Mouse (Mus musculus) heart, embryonic 16.5 days (tissue): ENCODE measurements around the gene Zbtb9. TPM values are rescaled to one million over a fixed set of nuclear protein-coding genes. Genes with fewer than 3 reads are reported as not detected.
"Not testable (repeated sequence)": the region's sequence is repeated elsewhere in the genome, so short reads cannot be mapped to it uniquely, and the experiment has no call there.

Experiments
- ATAC-seq: fragments of 200-750 bp; cut with Nextera tagmentation; replicated peaks from 2 replicates; pipeline ENCODE4 v1.8.0; 2017; ENCODE audit warnings: moderate number of reproducible peaks; ENCODE audit not compliant: insufficient read depth, low FRiP score; ENCODE audit errors: extremely low read depth
- H3K27ac ChIP-seq: fragments of 300-500 bp; sonication (generic); 2 replicates; pipeline ENCODE4 v1.5.1; 2014; ENCODE audit warnings: mild to moderate bottlenecking, low read length, control low read depth, moderate library complexity
- H3K27me3 ChIP-seq: fragments of 300-500 bp; sonication (generic); 2 replicates; pipeline ENCODE4 v1.6.1; 2014; ENCODE audit warnings: low read length, mixed read lengths; ENCODE audit not compliant: control insufficient read depth, insufficient read depth
- H3K36me3 ChIP-seq: fragments of 300-500 bp; sonication (generic); 2 replicates; pipeline ENCODE4 v1.6.1; 2014; ENCODE audit not compliant: control insufficient read depth, insufficient read depth
- H3K4me1 ChIP-seq: fragments of 300-500 bp; sonication (generic); 2 replicates; pipeline ENCODE4 v1.6.1; 2014; ENCODE audit warnings: low read length, mixed read lengths; ENCODE audit not compliant: control insufficient read depth, insufficient read depth
- H3K4me2 ChIP-seq: fragments of 300-500 bp; sonication (generic); 2 replicates; pipeline ENCODE4 v1.6.1; 2014; ENCODE audit warnings: low read depth, mild to moderate bottlenecking, control low read depth, low read length
- H3K4me3 ChIP-seq: fragments of 300-500 bp; sonication (generic); 2 replicates; pipeline ENCODE4 v1.5.1; 2014; ENCODE audit warnings: mild to moderate bottlenecking, control low read depth, low read length
- H3K9ac ChIP-seq: fragments of 300-500 bp; sonication (generic); 2 replicates; pipeline ENCODE4 v1.6.1; 2014; ENCODE audit warnings: low read length, control low read depth
- H3K9me3 ChIP-seq: fragments of 300-500 bp; sonication (generic); replicated peaks from 2 replicates; pipeline ENCODE4 v1.6.1; 2016; ENCODE audit warnings: low read length; ENCODE audit not compliant: control insufficient read depth
- WGBS: fragments of 180-500 bp; shearing (Covaris S2); extraction: QIAGEN DNeasy Blood & Tissue Kit; methylation state at CpG from one replicate; pipeline ENCODE4 v1.1.7; 2014; 5-methylcytosine and 5-hydroxymethylcytosine counted together
- polyA plus RNA-seq: library from polyadenylated mRNA; unstranded; fragments of >200 nt; fragmentation: Nextera tagmentation; extraction: Ambion mirVana; gene quantifications from 2 replicates; pipeline ENCODE4 v1.2.1, GENCODE M21; 2015

Gene Zbtb9
- polyA plus RNA-seq, 1 experiment from 2014 or later, result 12.0 TPM

DNA sequence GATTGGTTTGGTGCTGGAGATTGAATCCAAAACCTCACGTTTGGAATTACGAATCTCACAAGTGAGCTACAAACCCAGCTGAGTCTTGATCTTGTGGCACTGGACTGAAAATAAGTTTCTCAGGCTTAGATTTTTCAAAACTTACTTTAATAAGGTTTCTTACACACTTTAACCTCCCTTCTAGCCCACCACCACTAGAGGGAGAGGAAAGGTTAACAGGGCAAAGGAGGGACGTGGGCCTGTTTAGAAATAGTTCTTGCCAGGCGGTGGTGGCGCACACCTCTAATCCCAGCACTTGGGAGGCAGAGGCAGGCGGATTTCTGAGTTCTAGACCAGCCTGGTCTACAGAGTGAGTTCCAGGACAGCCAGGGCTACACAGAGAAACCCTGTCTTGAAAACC lies 4.4 kb downstream of the Zbtb9 start:
- H3K9me3 ChIP-seq, H3K27me3 ChIP-seq, H3K27ac ChIP-seq, H3K4me3 ChIP-seq, H3K9ac ChIP-seq, H3K4me2 ChIP-seq, ATAC-seq: not testable (repeated sequence)
- Histone ChIP-seq H3K4me1 (peaks cover 22% of the 10 kb centered on the region), H3K36me3 (peaks cover 33% of the 10 kb centered on the region)
- WGBS, result 84% methylated on average over 6 of the region's 6 CpGs

DNA sequence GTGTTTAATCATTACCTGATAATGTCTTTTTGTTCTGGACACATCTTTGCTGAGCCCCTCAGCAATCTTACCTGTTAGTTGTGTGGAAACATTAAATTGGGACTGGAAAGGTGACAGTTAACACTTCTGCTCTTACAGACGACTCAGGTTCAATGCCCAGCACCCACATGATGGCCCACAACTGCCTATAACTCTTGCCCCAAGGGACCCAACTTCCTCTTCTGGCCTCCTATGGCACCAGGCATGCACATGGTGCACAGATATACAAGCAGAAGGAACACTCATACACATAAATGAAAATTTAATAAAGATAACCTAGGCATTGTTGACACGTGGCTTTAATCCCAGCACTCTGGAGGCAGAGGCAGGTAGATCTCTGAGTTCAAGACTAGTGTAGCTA lies 6.5 kb downstream of the Zbtb9 start:
- no peak overlapping the region for H3K9ac ChIP-seq
- ATAC-seq, result no peak
- no peaks in the 10 kb centered on the region for H3K27me3 ChIP-seq
- peaks cover 13% of the 10 kb centered on the region for H3K4me1 ChIP-seq
- peaks cover 32% of the 10 kb centered on the region for H3K36me3 ChIP-seq
- no peak overlapping the region for H3K4me2 ChIP-seq
- H3K27ac ChIP-seq, result no peak overlapping the region
- H3K9me3 ChIP-seq, result no peaks in the 10 kb centered on the region
- 62% methylated on average over 2 of the region's 2 CpGs for WGBS
- no peak overlapping the region for H3K4me3 ChIP-seq

DNA sequence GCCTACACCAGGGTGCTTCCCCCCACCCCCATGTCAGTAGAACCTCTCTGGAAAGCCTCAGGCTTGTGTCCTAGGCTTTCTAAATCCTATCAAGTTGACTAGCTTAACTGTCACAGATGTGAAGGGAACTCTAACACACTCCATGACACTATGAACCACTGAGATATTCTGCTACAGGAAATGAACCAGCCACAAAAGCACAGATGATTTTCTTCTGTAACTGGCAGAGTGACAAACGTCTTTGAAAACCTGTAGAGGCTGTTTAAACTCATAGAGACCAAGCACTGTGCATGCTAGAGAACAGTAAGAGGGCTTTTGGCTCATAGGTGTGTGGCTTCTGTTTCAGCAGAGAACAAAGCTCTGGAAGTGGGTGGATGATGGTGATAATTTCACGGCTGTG lies 8.1 kb downstream of the Zbtb9 start:
- Histone ChIP-seq H3K27ac (peak overlapping the region; percentile 30; the same call in 1 of the 2 replicates), H3K4me2 (no peak overlapping the region), H3K9me3 (no peaks in the 10 kb centered on the region), H3K4me3 (no peak overlapping the region), H3K36me3 (peaks cover 16% of the 10 kb centered on the region), H3K27me3 (no peaks in the 10 kb centered on the region), H3K4me1 (0 out of 2 replicates have a peak, but pooled peaks cover 6% of the 10 kb centered on the region), H3K9ac (no peak overlapping the region)
- ATAC-seq, result no peak; the same call in 1 of the 2 replicates
- 50% methylated on average over 2 of the region's 2 CpGs for WGBS

DNA sequence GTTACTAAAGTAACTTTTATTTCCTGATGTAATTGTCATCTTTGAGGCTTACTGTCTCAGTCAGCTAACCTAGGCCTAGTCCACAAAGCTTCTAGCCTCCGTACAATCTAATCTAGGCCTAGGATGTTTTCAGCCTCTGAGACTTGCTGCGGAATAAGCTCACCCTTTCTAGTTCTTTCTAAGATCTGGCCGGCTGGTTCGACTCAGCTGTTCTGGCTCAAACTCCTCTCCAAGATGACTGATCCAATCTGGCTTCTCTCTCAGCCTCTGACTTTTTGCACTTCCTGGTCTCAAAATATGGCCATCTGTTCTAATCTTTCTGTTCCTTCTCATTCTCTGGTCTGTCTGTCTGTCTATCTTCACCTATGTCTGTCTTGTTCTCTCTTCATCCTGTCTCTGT lies 10.4 kb downstream of the Zbtb9 start:
- H3K27ac ChIP-seq, result no peak overlapping the region
- no peaks in the 10 kb centered on the region for H3K27me3 ChIP-seq
- H3K36me3 ChIP-seq, result peaks cover 4% of the 10 kb centered on the region; the same call in 1 of the 2 replicates
- no peak for ATAC-seq
- no peaks in the 10 kb centered on the region for H3K9me3 ChIP-seq
- no peak overlapping the region for H3K9ac ChIP-seq
- WGBS, result 78% methylated on average over 4 of the region's 4 CpGs
- H3K4me1 ChIP-seq, result 0 out of 2 replicates have a peak, but pooled peaks cover 6% of the 10 kb centered on the region
- no peak overlapping the region for H3K4me2 ChIP-seq
- H3K4me3 ChIP-seq, result no peak overlapping the region

DNA sequence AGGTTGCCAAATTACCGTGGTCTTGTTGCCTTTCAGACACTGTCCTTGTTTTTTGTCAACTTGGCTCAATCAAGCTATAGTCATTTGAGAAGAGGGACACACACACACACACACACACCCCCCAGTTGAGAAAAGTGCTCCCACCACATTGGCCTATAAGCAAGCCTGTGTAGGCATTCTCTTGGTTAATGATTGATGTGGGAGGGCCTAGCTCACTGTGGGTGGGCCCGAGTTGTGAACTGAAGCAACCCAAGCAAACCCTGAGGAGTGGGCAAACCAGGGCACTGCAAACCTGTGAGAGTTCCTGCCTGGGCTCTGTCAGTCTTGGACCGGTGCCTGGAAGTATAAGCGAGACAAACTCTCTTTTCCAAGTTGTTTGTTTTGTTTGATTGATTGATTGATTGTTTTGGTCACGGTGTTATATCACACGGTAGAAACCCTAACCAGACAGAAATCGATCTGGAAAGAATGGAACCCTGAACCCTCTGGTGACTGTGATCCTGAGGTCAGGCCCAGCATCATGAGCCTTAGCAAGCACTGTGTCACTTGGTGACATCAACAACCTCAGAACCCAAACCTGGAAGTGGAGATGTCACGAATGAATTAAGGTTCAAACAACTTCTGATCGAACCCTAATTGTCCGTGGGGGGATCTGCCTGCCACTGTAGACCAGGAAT lies 12.7 kb downstream of the Zbtb9 start:
- 76% methylated on average over 10 of the region's 10 CpGs for WGBS
- Histone ChIP-seq H3K27me3 (no peaks in the 10 kb centered on the region), H3K27ac (no peak overlapping the region), H3K36me3 (no peaks in the 10 kb centered on the region), H3K4me3 (no peak overlapping the region), H3K9me3 (no peaks in the 10 kb centered on the region), H3K4me2 (no peak overlapping the region), H3K4me1 (0 out of 2 replicates have a peak, but pooled peaks cover 4% of the 10 kb centered on the region), H3K9ac (no peak overlapping the region)
- no peak for ATAC-seq

DNA sequence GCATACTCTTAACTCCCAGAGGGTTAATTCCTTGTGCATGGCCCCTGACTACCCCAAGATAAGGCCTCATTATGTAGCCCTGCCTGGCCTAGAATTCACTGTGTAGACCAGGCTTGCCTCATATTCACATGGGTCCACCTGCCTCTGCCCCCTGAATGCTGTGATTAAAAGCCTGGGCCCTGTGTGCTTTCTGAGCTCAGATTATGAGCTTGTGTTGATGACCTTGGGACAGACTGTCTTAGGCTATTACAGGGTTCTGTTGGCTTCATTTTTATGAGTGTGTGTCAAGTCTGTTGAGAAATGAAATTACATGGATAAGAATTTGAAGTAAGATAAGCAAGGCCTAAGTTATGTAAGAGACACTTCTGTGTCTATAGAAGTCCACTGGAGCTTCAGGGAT lies 17.6 kb downstream of the Zbtb9 start:
- Histone ChIP-seq H3K27ac (no peak overlapping the region), H3K4me1 (peaks cover 9% of the 10 kb centered on the region), H3K36me3 (no peaks in the 10 kb centered on the region), H3K4me2 (no peak overlapping the region), H3K9ac (no peak overlapping the region), H3K27me3 (no peaks in the 10 kb centered on the region), H3K9me3 (no peaks in the 10 kb centered on the region), H3K4me3 (no peak overlapping the region)
- ATAC-seq, result no peak

DNA sequence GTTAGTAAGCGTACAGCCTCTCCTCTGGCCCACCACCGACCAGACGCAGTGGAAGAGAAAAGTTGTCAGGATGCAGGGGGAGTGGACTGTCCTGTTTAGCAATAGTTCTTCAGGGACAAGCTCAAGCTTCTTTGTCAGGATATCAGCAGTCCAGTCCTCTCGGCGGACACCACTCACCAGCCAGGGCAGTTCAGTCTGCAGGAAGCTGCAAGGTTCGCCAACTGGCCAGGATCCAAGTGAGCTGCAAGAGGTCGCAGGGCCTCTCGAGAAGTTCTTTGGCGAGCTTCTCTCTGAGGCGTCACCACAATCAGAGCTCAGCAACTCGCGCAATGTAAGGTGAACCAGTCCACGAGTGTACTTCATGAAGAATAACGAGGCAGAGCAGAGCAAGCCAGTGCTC lies 21.4 kb downstream of the Zbtb9 start:
- WGBS, result 24% methylated on average over 14 of the region's 14 CpGs
- peak overlapping the region; percentile 74 for H3K27ac ChIP-seq

DNA sequence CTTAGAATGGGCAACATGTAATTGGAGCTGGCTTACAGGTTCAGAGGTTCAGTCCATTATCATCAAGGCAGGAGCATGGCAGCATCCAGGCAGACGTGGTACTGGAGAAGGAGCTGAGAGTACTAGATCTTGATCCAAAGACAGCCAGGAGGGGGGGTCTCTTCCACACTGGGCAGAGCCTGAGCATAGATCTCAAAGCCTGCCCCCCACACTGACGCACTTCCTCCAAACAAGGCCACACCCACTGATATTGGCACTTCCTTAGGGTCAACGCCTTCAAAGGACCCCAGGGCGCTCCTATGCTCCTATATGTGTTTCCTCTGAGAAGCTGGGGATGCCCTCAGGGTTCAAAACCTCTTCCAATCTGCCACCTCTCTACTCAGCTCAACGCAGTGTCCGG lies 22.0 kb downstream of the Zbtb9 start:
- Histone ChIP-seq H3K27me3 (no peaks in the 10 kb centered on the region), H3K4me3 (no peak overlapping the region), H3K9ac (no peak overlapping the region), H3K27ac (peak overlapping the region; percentile 74), H3K4me2 (no peak overlapping the region), H3K9me3 (no peaks in the 10 kb centered on the region), H3K4me1 (peaks cover 13% of the 10 kb centered on the region), H3K36me3 (no peaks in the 10 kb centered on the region)
- 75% methylated on average over 6 of the region's 6 CpGs for WGBS
- 0 out of 2 replicates have a peak, but pooled peaks have one; percentile 9 for ATAC-seq

More for the DNA sequence above, 21.4 kb downstream of the Zbtb9 start:
- no peaks in the 10 kb centered on the region for H3K36me3 ChIP-seq
- H3K9ac ChIP-seq, result no peak overlapping the region
- H3K4me2 ChIP-seq, result peak overlapping the region; percentile 1
- ATAC-seq, result peak; percentile 70
- H3K27me3 ChIP-seq, result no peaks in the 10 kb centered on the region
- H3K9me3 ChIP-seq, result no peaks in the 10 kb centered on the region
- no peak overlapping the region for H3K4me3 ChIP-seq
- H3K4me1 ChIP-seq, result peaks cover 13% of the 10 kb centered on the region

DNA sequence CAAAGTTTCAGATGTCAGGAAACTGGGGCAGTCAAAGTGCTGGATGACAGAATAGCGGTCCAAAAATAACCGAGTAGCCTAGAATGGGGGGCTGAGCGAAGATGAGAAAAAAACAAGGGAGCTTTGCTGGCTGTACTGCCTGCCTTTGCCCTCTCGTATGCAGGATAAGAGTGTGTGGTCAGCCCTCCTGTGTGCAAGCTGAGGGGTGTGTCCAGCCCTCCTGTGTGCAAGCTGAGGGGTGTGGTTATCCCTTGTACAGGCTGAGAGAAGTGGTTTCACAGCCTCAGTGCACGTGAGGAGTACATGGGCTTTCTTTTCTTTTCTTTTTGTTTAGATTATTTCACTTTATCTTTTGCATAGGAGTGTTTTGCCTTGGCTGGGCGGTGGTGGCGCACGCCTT lies 22.6 kb downstream of the Zbtb9 start:
- H3K27ac ChIP-seq, result peak overlapping the region; percentile 74
- H3K36me3 ChIP-seq, result no peaks in the 10 kb centered on the region
- ATAC-seq, result peak; percentile 19; the same call in 1 of the 2 replicates
- no peaks in the 10 kb centered on the region for H3K9me3 ChIP-seq
- H3K27me3 ChIP-seq, result no peaks in the 10 kb centered on the region
- H3K4me1 ChIP-seq, result peaks cover 13% of the 10 kb centered on the region
- WGBS, result 39% methylated on average over 8 of the region's 8 CpGs
- no peak overlapping the region for H3K9ac ChIP-seq
- no peak overlapping the region for H3K4me3 ChIP-seq
- no peak overlapping the region for H3K4me2 ChIP-seq
